Mouse (Mus musculus): ENCODE results near the gene Pnkd. TPM values are rescaled to one million over a fixed set of nuclear protein-coding genes. Genes with fewer than 3 reads are reported as not detected.

Pnkd gene
- polyA plus RNA-seq, 1 experiment from 2014 or later, result 101 TPM

GRCm38 (mm10) chr1:74329899-74330431 is 45.2 kb downstream of the Pnkd start:
- no peak for DNase-seq (ENCODE audit: extremely low spot score, low spot score)
- no peak overlapping the region for H3K4me3 ChIP-seq
- H3K9me3 ChIP-seq, result no peaks in the 10 kb centered on the region
- no peaks in the 10 kb centered on the region for H3K36me3 ChIP-seq (replicated peaks)
- H3K4me1 ChIP-seq, result peaks cover 45% of the 10 kb centered on the region
- 0 out of 2 replicates have a peak, but pooled peaks cover 3% of the 10 kb centered on the region for H3K27me3 ChIP-seq (ENCODE audit: poor library complexity, severe bottlenecking)
- H3K27ac ChIP-seq, result no peak overlapping the region
- WGBS, result 89% methylated on average over 7 of the region's 7 CpGs

DNA sequence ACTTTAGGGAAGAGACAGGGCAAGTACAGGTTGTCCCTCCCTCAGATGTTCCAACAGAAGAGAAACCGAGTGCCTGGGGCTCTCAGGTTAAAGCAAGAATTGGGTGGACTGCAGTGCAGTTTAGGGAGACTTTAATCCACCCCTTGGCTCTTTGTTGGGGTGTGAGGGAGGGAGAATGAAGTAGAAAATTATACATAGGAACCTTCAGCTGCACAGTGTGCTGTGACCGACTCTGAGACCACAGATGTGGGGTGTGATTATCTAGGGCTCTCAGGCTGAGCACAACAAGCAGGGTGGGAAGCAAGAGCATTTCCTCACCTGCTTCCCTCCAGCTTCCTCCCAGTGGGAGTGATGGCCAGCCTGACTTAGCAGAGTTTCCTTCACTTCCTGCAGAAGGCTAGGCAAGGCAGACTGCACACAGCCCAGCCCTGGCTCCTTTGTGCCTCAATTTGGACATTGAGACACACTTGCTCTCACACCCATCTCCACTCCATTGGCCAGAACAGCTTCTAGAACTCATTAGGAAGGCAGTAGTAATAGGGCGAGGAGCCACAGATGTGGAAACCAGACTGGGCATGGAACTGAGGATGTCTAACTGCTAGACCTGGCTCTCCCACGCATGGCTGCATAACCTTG is 46.4 kb downstream of the Pnkd start:
- Histone ChIP-seq H3K27me3 (ENCODE audit: poor library complexity, severe bottlenecking) (0 out of 2 replicates have a peak, but pooled peaks cover 3% of the 10 kb centered on the region), H3K9me3 (no peaks in the 10 kb centered on the region), H3K4me3 (no peak overlapping the region), H3K36me3 (replicated peaks) (0 out of 2 replicates have a peak, but pooled peaks cover under 1% of the 10 kb centered on the region), H3K4me1 (peaks cover 51% of the 10 kb centered on the region), H3K27ac (0 out of 2 replicates have a peak overlapping the region, but pooled peaks have one; percentile 30)
- 83% methylated on average over 4 of the region's 4 CpGs for WGBS
- DNase-seq (ENCODE audit: extremely low spot score, low spot score), result no peak

DNA sequence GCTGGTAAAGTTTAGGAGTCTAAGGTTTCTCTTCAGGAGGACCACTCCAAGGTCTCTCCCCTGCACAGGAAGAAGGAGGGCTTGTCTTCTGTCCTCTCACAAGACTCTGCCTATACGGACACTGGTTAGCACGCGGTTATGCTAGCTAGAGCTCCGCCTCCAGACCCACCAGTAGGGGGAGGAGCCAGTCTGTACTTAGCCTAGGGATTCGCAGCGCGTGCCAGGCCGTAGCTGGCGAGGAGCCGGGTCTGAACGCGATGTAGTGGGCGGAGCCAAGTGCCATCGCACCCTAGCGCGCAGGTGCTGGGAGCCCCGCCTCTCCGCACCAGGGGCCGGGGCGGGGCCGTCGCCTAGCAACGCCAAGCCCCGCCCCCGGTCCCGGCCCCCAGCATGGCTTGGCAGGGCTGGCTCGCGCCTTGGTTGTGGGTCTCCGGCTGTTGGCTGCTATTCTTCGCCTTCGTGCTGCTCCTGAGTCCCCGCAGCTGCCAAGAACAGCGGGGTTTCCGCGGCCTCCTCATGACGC is 47.6 kb downstream of the Pnkd start:
- peak overlapping the region; percentile 86 for H3K27ac ChIP-seq

GRCm38 (mm10) chr1:74332930-74333329 is 48.2 kb downstream of the Pnkd start:
- Histone ChIP-seq H3K27ac (peak overlapping the region; percentile 86), H3K9me3 (no peaks in the 10 kb centered on the region), H3K36me3 (replicated peaks) (0 out of 2 replicates have a peak, but pooled peaks cover 4% of the 10 kb centered on the region), H3K4me3 (peak overlapping the region; percentile 60), H3K27me3 (ENCODE audit: poor library complexity, severe bottlenecking) (0 out of 2 replicates have a peak, but pooled peaks cover 3% of the 10 kb centered on the region), H3K4me1 (peaks cover 51% of the 10 kb centered on the region)
- WGBS, result 2% methylated on average over 9 of the region's 9 CpGs
- no peak for DNase-seq (ENCODE audit: extremely low spot score, low spot score)

More for the DNA sequence above, 47.6 kb downstream of the Pnkd start:
- 0 out of 2 replicates have a peak, but pooled peaks cover 3% of the 10 kb centered on the region for H3K27me3 ChIP-seq (ENCODE audit: poor library complexity, severe bottlenecking)
- H3K4me1 ChIP-seq, result peaks cover 51% of the 10 kb centered on the region
- no peaks in the 10 kb centered on the region for H3K9me3 ChIP-seq
- H3K36me3 ChIP-seq (replicated peaks), result 0 out of 2 replicates have a peak, but pooled peaks cover 4% of the 10 kb centered on the region
- H3K4me3 ChIP-seq, result peak overlapping the region; percentile 60
- DNase-seq (ENCODE audit: extremely low spot score, low spot score), result peak; percentile 93
- WGBS, result under 1% methylated on average over 36 of the region's 36 CpGs

DNA sequence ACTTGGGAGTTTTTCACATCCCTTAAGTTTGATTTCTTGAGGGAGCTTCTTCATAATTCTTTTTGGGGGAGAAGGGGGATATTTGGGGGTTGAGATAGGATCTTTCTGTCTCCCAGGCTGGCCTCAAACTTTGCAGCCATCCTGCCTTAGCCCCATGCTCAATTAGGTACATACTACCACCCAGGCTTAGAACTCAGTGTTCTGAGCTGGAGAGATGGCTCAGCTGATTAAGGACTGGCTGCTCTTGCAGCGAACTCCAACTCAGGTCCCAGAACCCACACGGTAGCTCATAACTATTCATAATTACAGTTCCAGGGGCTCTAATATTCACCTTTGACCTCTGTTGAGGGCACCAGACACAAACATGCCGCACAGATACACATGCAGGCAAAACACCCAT is 49.9 kb downstream of the Pnkd start:
- 88% methylated on average over 3 of the region's 3 CpGs for WGBS

GRCm38 (mm10) chr1:74335033-74335432 is 50.3 kb downstream of the Pnkd start:
- Histone ChIP-seq H3K27me3 (ENCODE audit: poor library complexity, severe bottlenecking) (0 out of 2 replicates have a peak, but pooled peaks cover 3% of the 10 kb centered on the region), H3K9me3 (no peaks in the 10 kb centered on the region), H3K36me3 (replicated peaks) (0 out of 2 replicates have a peak, but pooled peaks cover 4% of the 10 kb centered on the region), H3K4me3 (no peak overlapping the region), H3K4me1 (peaks cover 57% of the 10 kb centered on the region), H3K27ac (no peak overlapping the region)
- WGBS, result 69% methylated on average over 4 of the region's 4 CpGs
- no peak for DNase-seq (ENCODE audit: extremely low spot score, low spot score)

More for the DNA sequence above, 49.9 kb downstream of the Pnkd start:
- H3K36me3 ChIP-seq (replicated peaks), result 0 out of 2 replicates have a peak, but pooled peaks cover 4% of the 10 kb centered on the region
- no peak overlapping the region for H3K27ac ChIP-seq
- no peak for DNase-seq (ENCODE audit: extremely low spot score, low spot score)
- H3K9me3 ChIP-seq, result no peaks in the 10 kb centered on the region
- H3K27me3 ChIP-seq (ENCODE audit: poor library complexity, severe bottlenecking), result 0 out of 2 replicates have a peak, but pooled peaks cover 3% of the 10 kb centered on the region
- H3K4me3 ChIP-seq, result no peak overlapping the region
- peaks cover 58% of the 10 kb centered on the region for H3K4me1 ChIP-seq

DNA sequence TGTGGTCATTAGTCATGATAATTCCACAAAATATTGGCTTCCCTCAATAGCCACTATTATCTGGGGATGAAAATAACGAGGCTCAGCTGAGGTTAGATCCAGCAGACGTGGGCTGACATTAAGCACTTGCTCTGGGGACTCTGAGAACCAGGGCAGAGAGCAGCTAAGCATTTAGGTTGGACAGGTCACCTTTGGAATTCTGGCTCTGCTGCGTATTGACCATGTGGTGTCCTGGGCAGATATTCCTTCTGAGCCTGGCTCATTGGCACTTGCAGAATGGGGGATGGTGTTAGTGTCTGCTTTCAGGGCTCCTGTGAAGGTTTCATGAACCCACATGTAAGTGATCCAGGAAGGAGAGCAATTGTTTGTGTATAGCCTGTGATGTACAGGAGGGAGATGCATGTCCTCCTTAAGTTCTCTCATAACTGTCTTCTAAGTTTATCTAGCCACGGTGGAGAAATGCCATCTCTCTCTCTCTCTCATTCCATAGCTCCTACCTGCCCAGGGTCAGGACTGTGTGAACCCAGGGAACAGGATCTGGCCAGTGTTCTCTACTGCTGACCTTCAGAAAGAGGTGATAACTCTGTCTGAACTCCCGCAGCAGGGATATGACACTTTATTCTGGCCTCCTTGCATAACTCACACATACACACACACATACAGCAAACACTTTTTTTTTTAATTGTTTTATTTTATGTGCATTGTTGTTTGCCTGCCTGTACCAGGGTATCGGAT is 50.9 kb downstream of the Pnkd start:
- Histone ChIP-seq H3K9me3 (peaks cover 3% of the 10 kb centered on the region; the same call in 1 of the 2 replicates), H3K27ac (no peak overlapping the region), H3K27me3 (ENCODE audit: poor library complexity, severe bottlenecking) (0 out of 2 replicates have a peak, but pooled peaks cover 3% of the 10 kb centered on the region), H3K36me3 (replicated peaks) (peaks cover 10% of the 10 kb centered on the region), H3K4me1 (peaks cover 52% of the 10 kb centered on the region), H3K4me3 (no peak overlapping the region)
- WGBS, result 82% methylated on average over 6 of the region's 6 CpGs
- DNase-seq (ENCODE audit: extremely low spot score, low spot score), result no peak

GRCm38 (mm10) chr1:74337241-74337771 is 52.6 kb downstream of the Pnkd start:
- WGBS, result 91% methylated on average over 3 of the region's 3 CpGs

GRCm38 (mm10) chr1:74338013-74338412 is 53.3 kb downstream of the Pnkd start:
- H3K27me3 ChIP-seq (ENCODE audit: poor library complexity, severe bottlenecking), result 0 out of 2 replicates have a peak, but pooled peaks cover 3% of the 10 kb centered on the region
- H3K4me1 ChIP-seq, result peaks cover 31% of the 10 kb centered on the region
- no peak overlapping the region for H3K27ac ChIP-seq
- no peak overlapping the region for H3K4me3 ChIP-seq
- H3K9me3 ChIP-seq, result peaks cover 3% of the 10 kb centered on the region; the same call in 1 of the 2 replicates
- no peak for DNase-seq (ENCODE audit: extremely low spot score, low spot score)
- WGBS, result 95% methylated on average over 5 of the region's 5 CpGs
- H3K36me3 ChIP-seq (replicated peaks), result peaks cover 10% of the 10 kb centered on the region

More at GRCm38 (mm10) chr1:74337241-74337771, 52.6 kb downstream of the Pnkd start:
- 0 out of 2 replicates have a peak, but pooled peaks cover 3% of the 10 kb centered on the region for H3K27me3 ChIP-seq (ENCODE audit: poor library complexity, severe bottlenecking)
- H3K4me3 ChIP-seq, result no peak overlapping the region
- peaks cover 35% of the 10 kb centered on the region for H3K4me1 ChIP-seq
- 0 out of 2 replicates have a peak overlapping the region, but pooled peaks have one; percentile 11 for H3K27ac ChIP-seq
- H3K36me3 ChIP-seq (replicated peaks), result peaks cover 10% of the 10 kb centered on the region
- DNase-seq (ENCODE audit: extremely low spot score, low spot score), result no peak
- peaks cover 3% of the 10 kb centered on the region; the same call in 1 of the 2 replicates for H3K9me3 ChIP-seq

GRCm38 (mm10) chr1:74338626-74339025 is 53.9 kb downstream of the Pnkd start:
- Histone ChIP-seq H3K9me3 (peaks cover 3% of the 10 kb centered on the region; the same call in 1 of the 2 replicates), H3K27ac (0 out of 2 replicates have a peak overlapping the region, but pooled peaks have one; percentile 12), H3K4me3 (no peak overlapping the region), H3K4me1 (peaks cover 31% of the 10 kb centered on the region), H3K27me3 (ENCODE audit: poor library complexity, severe bottlenecking) (0 out of 2 replicates have a peak, but pooled peaks cover 1% of the 10 kb centered on the region), H3K36me3 (replicated peaks) (peaks cover 10% of the 10 kb centered on the region)
- 91% methylated on average over 3 of the region's 4 CpGs for WGBS
- DNase-seq (ENCODE audit: extremely low spot score, low spot score), result no peak

DNA sequence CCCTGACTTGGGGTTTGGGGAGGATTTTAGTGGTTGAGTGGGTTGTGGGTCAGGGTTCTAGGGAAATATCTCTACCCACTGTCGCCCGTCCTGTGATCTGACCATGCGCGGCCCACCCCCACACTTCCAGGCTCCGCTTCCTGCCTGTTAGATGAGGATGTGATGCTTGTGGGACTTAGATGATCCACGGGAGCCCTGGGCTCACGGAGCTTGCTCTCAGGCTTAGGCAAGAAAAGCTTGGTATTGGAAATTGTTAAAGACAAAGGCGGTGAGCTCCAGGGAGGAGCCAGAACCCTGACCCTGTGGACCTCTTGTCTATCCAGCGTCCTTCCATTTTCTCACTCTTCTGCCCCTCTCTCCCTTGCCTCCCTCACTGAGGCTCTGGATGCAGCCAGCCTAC is 55.2 kb downstream of the Pnkd start:
- peaks cover 10% of the 10 kb centered on the region for H3K36me3 ChIP-seq (replicated peaks)
- peaks cover 3% of the 10 kb centered on the region; the same call in 1 of the 2 replicates for H3K9me3 ChIP-seq
- no peak for DNase-seq (ENCODE audit: extremely low spot score, low spot score)
- H3K27ac ChIP-seq, result no peak overlapping the region
- no peaks in the 10 kb centered on the region for H3K27me3 ChIP-seq (ENCODE audit: poor library complexity, severe bottlenecking)
- whole genome bisulfite sequencing, result 94% methylated on average over 9 of the region's 9 CpGs
- no peak overlapping the region for H3K4me3 ChIP-seq
- H3K4me1 ChIP-seq, result peaks cover 24% of the 10 kb centered on the region

GRCm38 (mm10) chr1:74340361-74340764 is 55.6 kb downstream of the Pnkd start:
- peaks cover 19% of the 10 kb centered on the region for H3K4me1 ChIP-seq
- WGBS, result 98% methylated on average over 6 of the region's 6 CpGs
- H3K9me3 ChIP-seq, result peaks cover 3% of the 10 kb centered on the region; the same call in 1 of the 2 replicates
- peaks cover 10% of the 10 kb centered on the region for H3K36me3 ChIP-seq (replicated peaks)
- no peak overlapping the region for H3K4me3 ChIP-seq
- no peak for DNase-seq (ENCODE audit: extremely low spot score, low spot score)
- H3K27ac ChIP-seq, result no peak overlapping the region
- no peaks in the 10 kb centered on the region for H3K27me3 ChIP-seq (ENCODE audit: poor library complexity, severe bottlenecking)

Measured in forebrain, embryonic 10.5 days (tissue).